Mouse (Mus musculus): Measurements from ENCODE around the gene Phf19.

GRCm38 (mm10) chr2:34909719-34910118 is 4.1 kb downstream of the Phf19 start:
- TF ChIP-seq CTCF (IDR thresholded peaks at IDR 0.05), result no peak
- TF ChIP-seq EP300 (IDR thresholded peaks at IDR 0.05), result no peak
